Mouse (Mus musculus) kidney, postnatal 36 days (tissue): ENCODE results near the gene Armh3.
A peak's percentile ranks its signal among the peaks of the same experiment; 100 is the strongest.

ENCODE experiments used
- DNase-seq, 2 experiments: peaks; one replicate each; pipeline ENCODE4 v3.0.0; 2021 to 2022; ENCODE audit warnings: mixed read lengths in 2 of 2

The Armh3 gene

GRCm38 (mm10) chr19:45783933-45784576 lies 214.2 kb downstream of the Armh3 start:
- DNase-seq: no peak

DNA sequence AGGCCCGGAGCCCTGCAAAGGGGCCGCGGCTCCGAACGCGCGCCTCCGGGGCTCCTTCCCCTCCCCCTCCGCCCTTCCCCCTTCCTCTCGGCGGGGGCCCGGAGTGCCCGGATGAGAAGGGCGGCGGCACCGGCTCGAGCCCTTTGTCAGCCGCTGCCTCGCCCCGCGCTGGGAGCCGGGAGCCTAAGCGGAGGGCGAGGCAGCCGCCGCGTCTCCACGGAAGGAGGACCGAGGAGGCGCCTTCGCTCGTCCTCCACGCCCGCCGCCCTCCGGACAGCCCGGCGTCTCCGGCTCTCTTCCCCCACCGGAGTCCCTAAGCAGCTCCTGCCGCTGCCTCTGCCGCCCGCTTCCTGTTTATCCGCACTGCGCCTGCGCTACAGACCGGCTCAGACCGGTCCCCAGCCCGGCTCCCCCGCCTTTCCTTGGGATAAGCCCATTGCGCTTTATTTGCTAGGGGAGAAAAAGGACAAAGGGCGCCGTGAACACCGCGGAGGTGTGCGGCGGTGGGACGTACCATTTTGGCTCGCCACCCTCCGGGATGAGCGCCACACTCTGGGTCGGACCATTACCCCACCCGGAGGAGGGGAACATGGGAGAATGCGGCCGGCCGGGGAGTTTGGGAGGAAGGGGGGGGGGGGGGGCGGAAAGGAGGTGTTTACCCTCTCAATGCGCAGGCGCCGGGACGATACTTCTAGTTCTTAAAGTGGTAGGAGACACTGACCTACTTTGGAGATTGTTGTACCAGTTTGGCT lies 214.9 kb downstream of the Armh3 start, which contains the start of gene Mgea5:
Gene Mgea5, minus strand, starts transcription at position 657 of the 752 bp plus-strand sequence.
- DNase-seq: peak; percentile 98

GRCm38 (mm10) chr19:45782315-45783001 lies 215.8 kb downstream of the Armh3 start:
- peak; percentile 87 to 89 for DNase-seq

DNA sequence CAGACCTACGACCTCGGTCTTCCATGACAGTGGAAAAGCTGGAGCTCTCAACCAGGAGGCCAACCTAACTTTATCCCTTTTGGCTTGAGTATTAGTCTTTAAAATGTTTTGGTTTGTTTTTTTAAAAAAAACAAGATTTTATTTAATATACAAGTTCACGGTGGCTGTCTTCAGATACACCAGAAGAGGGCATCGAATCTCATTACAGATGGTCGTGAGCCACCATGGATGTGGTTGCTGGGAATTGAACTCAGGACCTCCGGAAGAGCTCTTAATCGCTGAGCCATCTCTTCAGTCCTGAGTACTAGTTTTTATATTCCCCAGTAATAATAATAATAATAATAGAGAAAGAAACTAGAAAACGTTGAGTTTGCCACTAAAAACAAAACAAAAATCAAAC lies 216.6 kb downstream of the Armh3 start:
- no peak for DNase-seq

GRCm38 (mm10) chr19:45780350-45780915 lies 217.9 kb downstream of the Armh3 start:
- no peak for DNase-seq

DNA sequence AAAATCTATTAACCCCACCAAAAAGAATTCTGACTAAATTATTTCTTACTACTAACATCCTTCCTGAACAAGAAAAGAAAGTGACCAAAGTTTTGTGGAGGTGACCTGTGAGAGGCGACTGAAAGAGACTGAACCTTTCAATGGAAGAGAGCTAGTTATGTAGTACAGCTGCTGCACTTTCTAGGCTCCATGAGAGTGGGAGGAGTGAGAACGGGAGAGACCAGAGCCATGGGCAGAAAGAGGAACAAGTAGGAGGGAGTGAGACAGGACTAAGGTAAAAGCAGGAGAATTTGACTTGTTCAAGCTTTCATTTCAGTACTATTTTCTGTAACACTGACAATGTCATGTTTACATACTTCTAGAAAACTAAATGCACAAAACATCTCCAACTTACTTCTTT lies 222.8 kb downstream of the Armh3 start:
- DNase-seq: no peak

DNA sequence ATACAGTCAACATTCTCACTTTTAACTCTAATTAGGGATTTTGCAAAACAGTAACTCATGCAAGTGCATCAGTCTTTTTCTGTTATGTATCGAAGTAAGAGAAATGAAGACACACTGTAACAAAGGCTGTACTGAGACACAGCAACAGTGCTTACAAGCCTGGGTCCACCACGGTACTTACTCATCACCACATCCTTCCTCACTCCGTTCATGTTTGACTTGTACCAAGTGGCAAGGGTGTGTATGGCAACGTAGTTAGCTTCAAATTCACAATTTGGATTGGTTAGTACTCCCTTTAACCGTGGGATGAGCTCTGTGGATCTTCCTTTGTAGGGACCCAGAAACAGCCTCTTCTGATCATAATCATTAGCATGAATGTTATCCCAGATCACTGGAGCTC lies 226.8 kb downstream of the Armh3 start:
- no peak for DNase-seq
